Mouse (Mus musculus) ES-E14 (cell line): ENCODE results near the gene Tnnc1. TPM values are rescaled to one million over a fixed set of nuclear protein-coding genes. Genes with fewer than 3 reads are reported as not detected.

Source experiments
- DNase-seq: peaks from one replicate; pipeline ENCODE4 v3.0.0-alpha.2; 2013; ENCODE audit warnings: low read depth, low spot score
- H3K27ac ChIP-seq: 2 replicates; pipeline ENCODE4 v1.5.1; 2012; ENCODE audit warnings: low read depth, mild to moderate bottlenecking, low read length, moderate library complexity, mixed read lengths; ENCODE audit not compliant: poor library complexity, insufficient read depth, severe bottlenecking
- H3K36me3 ChIP-seq: 2 replicates; pipeline ENCODE4 v1.6.1; 2012; ENCODE audit warnings: mild to moderate bottlenecking, low read length, moderate library complexity, mixed read lengths; ENCODE audit not compliant: control insufficient read depth, poor library complexity, insufficient read depth, severe bottlenecking
- H3K4me1 ChIP-seq, 2 experiments: fragments of 150-350 bp in 1 of 2; sonication (generic) in 1 of 2; 2 replicates each; pipeline ENCODE4 v1.6.1; 2012; ENCODE audit warnings: low read length in 2 of 2, mild to moderate bottlenecking in 1 of 2, mixed read lengths in 1 of 2; ENCODE audit not compliant: control insufficient read depth in 2 of 2, insufficient read depth in 2 of 2, poor library complexity in 1 of 2
- H3K4me3 ChIP-seq, 2 experiments: fragments of 150-350 bp in 1 of 2; sonication (generic) in 1 of 2; 2 replicates each; pipeline ENCODE4 v1.5.1; 2012; ENCODE audit warnings: low read length in 2 of 2, low read depth in 1 of 2, mild to moderate bottlenecking in 1 of 2, mixed read lengths in 1 of 2; ENCODE audit not compliant: insufficient read depth in 1 of 2, poor library complexity in 1 of 2, severe bottlenecking in 1 of 2
- H3K9ac ChIP-seq: 2 replicates; pipeline ENCODE4 v1.6.1; 2012; ENCODE audit warnings: low read depth, mild to moderate bottlenecking, low read length, mixed read lengths; ENCODE audit not compliant: poor library complexity, insufficient read depth, severe bottlenecking
- H3K9me3 ChIP-seq: fragments of 150-350 bp; sonication (generic); 2 replicates; pipeline ENCODE4 v1.6.1; 2012; ENCODE audit warnings: low read depth, mild to moderate bottlenecking, low read length; ENCODE audit not compliant: control insufficient read depth, insufficient read depth
- CHD2 ChIP-seq: IDR thresholded peaks from 2 replicates; pipeline ENCODE4 v1.6.1; 2014; ENCODE audit warnings: mild to moderate bottlenecking, low read depth, low read length, inconsistent platforms
- HCFC1 ChIP-seq: IDR thresholded peaks from 2 replicates; pipeline ENCODE4 v1.6.1; 2012; ENCODE audit warnings: low read length, inconsistent platforms, borderline replicate concordance; ENCODE audit not compliant: insufficient read depth
- MAFK ChIP-seq: IDR thresholded peaks from 2 replicates; pipeline ENCODE4 v1.6.1; 2014; ENCODE audit warnings: mild to moderate bottlenecking, low read depth, low read length, inconsistent platforms; ENCODE audit not compliant: insufficient read depth
- ZC3H11A ChIP-seq: IDR thresholded peaks from 2 replicates; pipeline ENCODE4 v1.6.1; 2012; ENCODE audit warnings: low read depth, mild to moderate bottlenecking, inconsistent platforms, low read length, borderline replicate concordance
- ZNF384 ChIP-seq: IDR thresholded peaks from 2 replicates; pipeline ENCODE4 v1.6.1; 2012; ENCODE audit warnings: low read depth, low read length, inconsistent platforms
- in situ Hi-C, 2 experiments: fragments of 600-800 bp; cut with MboI; formaldehyde crosslinking; loops; one replicate each; pipeline ENCODE4 v1.15.1; 2025; ENCODE audit warnings: low sequenced_read_pairs in 2 of 2, inconsistent platforms in 1 of 2; ENCODE audit not compliant: unreplicated experiment in 2 of 2
- total RNA-seq: library from RNA; depleted of rRNA; stranded (reverse); fragments of 300-350 nt; gene quantifications from 2 replicates; pipeline ENCODE4 v1.2.3, GENCODE M21; 2012

The Tnnc1 gene
- total RNA-seq, 1 experiment: 2.6 TPM

DNA sequence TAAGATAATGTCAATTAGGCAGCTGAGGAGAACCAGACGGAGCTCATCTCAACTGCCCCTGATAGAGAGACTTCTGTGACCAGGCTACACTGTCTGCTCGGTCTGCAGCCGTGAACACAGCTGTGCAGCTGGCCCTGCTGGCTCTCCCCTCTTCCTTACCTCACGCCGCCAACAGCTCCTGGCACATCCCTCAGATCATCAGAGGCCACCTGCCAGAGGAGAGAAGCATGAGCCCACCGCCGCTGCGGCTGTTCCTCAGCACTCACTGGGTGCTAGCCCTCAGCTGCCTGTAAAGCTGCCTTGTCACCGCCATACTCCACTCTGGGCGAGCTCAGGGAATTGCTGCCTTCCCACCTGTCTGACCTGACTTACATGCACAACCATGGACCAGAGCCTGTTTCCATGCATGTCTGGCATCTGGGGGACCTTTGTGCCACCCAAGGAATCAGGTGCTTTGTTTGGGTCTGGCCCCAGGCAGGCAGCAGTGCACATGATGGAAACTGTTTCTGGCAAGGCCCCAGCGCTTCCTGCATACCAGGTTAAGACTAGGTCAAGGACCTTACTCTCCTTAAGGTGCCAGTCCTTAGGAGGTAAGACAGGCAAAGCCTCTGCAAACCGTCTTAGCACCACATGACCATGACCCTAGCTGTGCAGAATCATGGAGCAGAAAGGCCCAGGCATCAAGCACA is 28.3 kb upstream of the Tnnc1 start:
- Histone ChIP-seq H3K4me1 (peaks cover 0 to 12% of the 10 kb centered on the region in 2 experiments; a peak in 1 of 4 replicates), H3K36me3 (peaks cover 77% of the 10 kb centered on the region), H3K9me3 (no peaks in the 10 kb centered on the region), H3K27ac (no peak overlapping the region), H3K9ac (no peak overlapping the region), H3K4me3 (no peak overlapping the region)
- in situ Hi-C loops: no loop called here
- TF ChIP-seq ZNF384 (no peak), HCFC1 (no peak), ZC3H11A (no peak), CHD2 (no peak), MAFK (no peak)
- DNase-seq: no peak

- Histone ChIP-seq H3K9ac (no peak overlapping the region), H3K4me1 (peaks cover 0 to 10% of the 10 kb centered on the region in 2 experiments; a peak in 1 of 4 replicates), H3K27ac (no peak overlapping the region), H3K4me3 (no peak overlapping the region), H3K9me3 (no peaks in the 10 kb centered on the region), H3K36me3 (peaks cover 74% of the 10 kb centered on the region)
- TF ChIP-seq HCFC1: no peak
- TF ChIP-seq ZC3H11A: no peak
- TF ChIP-seq ZNF384: no peak
- no peak for TF ChIP-seq MAFK
- TF ChIP-seq CHD2: no peak
- in situ Hi-C loops: no loop called here
- DNase-seq: no peak
Measured at GRCm38 (mm10) chr14:31181512-31181911, 26.6 kb upstream of the Tnnc1 start.

- in situ Hi-C loops: no loop called here
- H3K9ac ChIP-seq: no peak overlapping the region; the same call in 1 of the 2 replicates
- no peak for DNase-seq
- no peak overlapping the region for H3K4me3 ChIP-seq
- H3K9me3 ChIP-seq: no peaks in the 10 kb centered on the region
- H3K4me1 ChIP-seq: no peaks in the 10 kb centered on the region
- H3K27ac ChIP-seq: no peak overlapping the region
- TF ChIP-seq ZNF384 (no peak), MAFK (no peak), HCFC1 (no peak), ZC3H11A (no peak), CHD2 (no peak)
- peaks cover 72% of the 10 kb centered on the region for H3K36me3 ChIP-seq
Measured at GRCm38 (mm10) chr14:31182786-31183290, 25.3 kb upstream of the Tnnc1 start.

DNA sequence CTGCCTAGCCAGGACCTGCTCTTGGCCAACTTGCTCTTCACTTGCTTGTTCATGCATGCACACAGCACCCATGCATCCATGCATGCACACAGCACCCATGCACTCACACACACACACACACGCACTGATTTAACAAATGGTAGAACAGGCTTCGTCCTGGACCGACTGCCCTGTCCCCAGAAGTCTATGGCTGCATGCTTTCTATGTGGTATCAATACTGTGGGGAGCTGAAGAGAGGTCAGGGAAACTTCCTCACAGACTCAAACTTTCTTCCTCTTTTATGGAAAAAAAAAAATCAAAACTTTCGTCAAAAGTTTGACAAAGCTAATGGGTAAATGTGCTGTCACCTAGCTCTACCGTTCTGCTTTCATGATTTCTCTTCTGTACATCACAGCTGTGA is 24.6 kb upstream of the Tnnc1 start:
- H3K27ac ChIP-seq: no peak overlapping the region
- TF ChIP-seq ZNF384: no peak
- no peak for TF ChIP-seq ZC3H11A
- in situ Hi-C loops: no loop called here
- peaks cover 73% of the 10 kb centered on the region for H3K36me3 ChIP-seq
- no peak for DNase-seq
- H3K9me3 ChIP-seq: no peaks in the 10 kb centered on the region
- no peaks in the 10 kb centered on the region for H3K4me1 ChIP-seq
- no peak overlapping the region for H3K9ac ChIP-seq
- H3K4me3 ChIP-seq: no peak overlapping the region
